Mouse (Mus musculus) heart, embryonic 14.5 days (tissue): ENCODE data around the gene Skida1. TPM values are rescaled to one million over a fixed set of nuclear protein-coding genes. Genes with fewer than 3 reads are reported as not detected.

ENCODE experiments used
- ATAC-seq: fragments of 200-750 bp; cut with Nextera tagmentation; 2 replicates; pipeline ENCODE4 v1.8.0; 2017; ENCODE audit warnings: low read depth, moderate TSS enrichment; ENCODE audit not compliant: insufficient number of reproducible peaks, insufficient read depth, low FRiP score
- H3K27ac ChIP-seq, 2 experiments: fragments of 200-500 bp in 1 of 2; fragments of 300-500 bp in 1 of 2; sonication (generic) in 1 of 2; replicated peaks in 1 of 2; 2 replicates each; pipeline ENCODE4 v1.5.1; 2012 to 2014; ENCODE audit warnings: low read depth in 2 of 2, low read length in 2 of 2, control low read depth in 1 of 2, mild to moderate bottlenecking in 1 of 2, mixed read lengths in 1 of 2; ENCODE audit not compliant: control insufficient read depth in 1 of 2, insufficient read depth in 1 of 2
- H3K27me3 ChIP-seq: fragments of 300-500 bp; sonication (generic); 2 replicates; pipeline ENCODE4 v1.6.1; 2014; ENCODE audit warnings: mild to moderate bottlenecking, low read length, control low read depth; ENCODE audit not compliant: control insufficient read depth, insufficient read depth
- H3K36me3 ChIP-seq: fragments of 300-500 bp; sonication (generic); 2 replicates; pipeline ENCODE4 v1.6.1; 2014; ENCODE audit warnings: mild to moderate bottlenecking, control low read depth, low read length, mixed read lengths; ENCODE audit not compliant: control insufficient read depth, insufficient read depth
- H3K4me1 ChIP-seq, 2 experiments: fragments of 200-500 bp in 1 of 2; fragments of 300-500 bp in 1 of 2; sonication (generic) in 1 of 2; 2 replicates each; pipeline ENCODE4 v1.6.1; 2012 to 2014; ENCODE audit warnings: low read length in 2 of 2, control low read depth in 1 of 2, mixed read lengths in 1 of 2; ENCODE audit not compliant: control insufficient read depth in 2 of 2, insufficient read depth in 2 of 2
- H3K4me2 ChIP-seq: fragments of 300-500 bp; sonication (generic); 2 replicates; pipeline ENCODE4 v1.6.1; 2014; ENCODE audit warnings: mild to moderate bottlenecking, low read length
- H3K4me3 ChIP-seq, 2 experiments: fragments of 200-500 bp in 1 of 2; fragments of 300-500 bp in 1 of 2; sonication (generic) in 1 of 2; 2 replicates each; pipeline ENCODE4 v1.5.1; 2012 to 2014; ENCODE audit warnings: low read length in 2 of 2, mild to moderate bottlenecking in 2 of 2, control low read depth in 1 of 2, low read depth in 1 of 2, moderate library complexity in 1 of 2; ENCODE audit not compliant: control insufficient read depth in 1 of 2, insufficient read depth in 1 of 2
- H3K9ac ChIP-seq: fragments of 300-500 bp; sonication (generic); 2 replicates; pipeline ENCODE4 v1.6.1; 2014; ENCODE audit warnings: mild to moderate bottlenecking, low read length
- H3K9me3 ChIP-seq: fragments of 300-500 bp; sonication (generic); 2 replicates; pipeline ENCODE4 v1.6.1; 2016; ENCODE audit warnings: low read length, control low read depth; ENCODE audit not compliant: control insufficient read depth
- WGBS: fragments of 180-500 bp; shearing (Covaris S2); extraction: QIAGEN DNeasy Blood & Tissue Kit; methylation state at CpG from one replicate; pipeline ENCODE4 v1.1.7; 2014; 5-methylcytosine and 5-hydroxymethylcytosine counted together
- polyA plus RNA-seq: library from polyadenylated mRNA; unstranded; fragments of >200 nt; fragmentation: Nextera tagmentation; extraction: Ambion mirVana; gene quantifications from 2 replicates; pipeline ENCODE4 v1.2.1, GENCODE M21; 2014

Skida1 gene
- polyA plus RNA-seq, 1 experiment from 2014 or later, result 6.4 TPM

DNA sequence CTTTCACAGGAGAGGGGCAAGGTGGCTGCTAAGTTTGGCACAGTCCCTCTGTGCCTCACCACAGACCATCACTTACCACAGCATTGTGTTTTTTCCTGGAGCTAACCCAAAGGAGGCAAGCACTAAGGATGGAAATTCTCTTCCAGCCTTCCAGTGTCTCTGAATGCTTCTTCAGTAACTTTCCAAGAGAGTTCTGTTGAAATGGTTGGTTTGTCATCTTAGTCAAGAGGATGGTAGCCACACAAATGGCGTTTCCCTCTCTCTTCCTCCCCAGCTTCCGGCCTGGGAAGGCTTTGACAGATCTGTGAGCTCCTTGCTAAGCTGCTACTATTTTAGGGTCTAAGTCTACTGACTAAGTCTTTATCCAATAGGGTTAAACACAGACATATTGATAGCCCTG lies 11.4 kb downstream of the Skida1 start, which contains the start of gene A930004D18Rik:
A930004D18Rik (minus strand) TSS at position 247 of the 400 bp plus-strand sequence.
- peaks cover 32 to 49% of the 10 kb centered on the region in 2 experiments for H3K4me1 ChIP-seq
- no peak for ATAC-seq

DNA sequence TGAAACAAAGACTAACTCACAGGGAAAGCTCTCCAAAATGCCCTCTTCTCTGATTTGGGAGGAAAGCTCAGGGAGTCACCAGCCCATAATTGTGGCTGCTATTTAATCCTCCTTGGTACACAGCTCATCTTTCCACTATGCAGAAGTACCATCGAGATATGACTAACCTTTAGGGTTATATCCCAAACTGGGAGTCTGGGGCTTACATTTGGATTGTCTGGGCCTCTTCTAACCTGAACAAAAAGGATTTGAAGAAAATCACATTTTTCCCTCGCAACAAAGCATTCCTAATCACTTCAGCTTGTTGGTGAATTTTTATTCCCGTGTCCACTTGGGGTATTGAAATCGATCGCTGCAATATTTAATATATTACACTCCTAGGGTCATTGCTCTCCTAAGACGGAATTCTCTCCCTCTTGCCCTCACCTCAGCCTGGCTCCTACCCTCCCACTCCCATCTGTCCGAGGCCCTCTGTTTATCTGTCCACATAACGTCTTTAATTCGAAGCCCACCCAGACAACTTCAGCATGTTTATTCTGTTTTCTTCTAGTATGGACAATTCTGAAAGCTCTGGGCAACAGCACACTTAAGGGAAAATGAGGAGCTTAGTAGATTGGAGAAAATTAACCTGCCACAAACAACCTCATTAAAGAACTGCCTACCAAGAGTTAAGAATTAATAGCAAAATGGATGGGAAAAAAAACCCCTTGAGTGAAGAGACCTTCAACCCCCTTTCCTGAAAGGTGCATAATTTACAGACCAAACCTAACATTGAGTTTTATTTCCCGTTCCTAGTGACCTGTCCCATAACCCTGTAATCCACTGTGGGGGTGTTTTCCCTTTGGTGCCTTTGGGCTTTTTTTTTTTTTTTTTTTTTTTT lies 14.2 kb downstream of the Skida1 start:
- ATAC-seq, result no peak
- 91% methylated on average over 10 of the region's 10 CpGs for WGBS
- peaks cover 17 to 30% of the 10 kb centered on the region in 2 experiments for H3K4me1 ChIP-seq

More for the DNA sequence above, 11.4 kb downstream of the Skida1 start, which contains the start of gene A930004D18Rik:
- H3K9ac ChIP-seq, result no peak within 1 kb of the TSS
- H3K36me3 ChIP-seq, result no peaks in the 10 kb centered on the region
- no peak within 1 kb of the TSS for H3K4me2 ChIP-seq
- H3K27me3 ChIP-seq, result no peaks in the 10 kb centered on the region
- H3K9me3 ChIP-seq, result no peaks in the 10 kb centered on the region
- WGBS, result 42% methylated on average over 2 of the region's 2 CpGs
- H3K27ac ChIP-seq, result no peak within 1 kb of the TSS
- H3K4me3 ChIP-seq, result no peak within 1 kb of the TSS

GRCm38 (mm10) chr2:18033166-18034108 lies 15.4 kb downstream of the Skida1 start:
- peak overlapping the region; percentile 81 for H3K4me2 ChIP-seq

More for the DNA sequence above, 14.2 kb downstream of the Skida1 start:
- Histone ChIP-seq H3K4me2 (no peak overlapping the region), H3K27ac (no peak overlapping the region), H3K4me3 (no peak overlapping the region), H3K36me3 (no peaks in the 10 kb centered on the region), H3K9me3 (no peaks in the 10 kb centered on the region), H3K9ac (no peak overlapping the region), H3K27me3 (no peaks in the 10 kb centered on the region)

GRCm38 (mm10) chr2:18032538-18032895 lies 16.3 kb downstream of the Skida1 start:
- H3K36me3 ChIP-seq, result no peaks in the 10 kb centered on the region
- WGBS, result 69% methylated on average over 5 of the region's 5 CpGs
- peak overlapping the region; percentile 80 for H3K9ac ChIP-seq
- no peak for ATAC-seq
- H3K9me3 ChIP-seq, result no peaks in the 10 kb centered on the region
- no peaks in the 10 kb centered on the region for H3K27me3 ChIP-seq
- peak overlapping the region in 1 of 2 experiments; percentile 47; a peak in 1 of 4 replicates for H3K4me3 ChIP-seq
- H3K4me2 ChIP-seq, result peak overlapping the region; percentile 81
- H3K4me1 ChIP-seq, result peaks cover 9 to 16% of the 10 kb centered on the region in 2 experiments
- no peak overlapping the region for H3K27ac ChIP-seq

More at GRCm38 (mm10) chr2:18033166-18034108, 15.4 kb downstream of the Skida1 start:
- Histone ChIP-seq H3K4me1 (peaks cover 9 to 20% of the 10 kb centered on the region in 2 experiments), H3K4me3 (no peak overlapping the region), H3K27ac (no peak overlapping the region), H3K36me3 (no peaks in the 10 kb centered on the region), H3K27me3 (no peaks in the 10 kb centered on the region), H3K9me3 (no peaks in the 10 kb centered on the region), H3K9ac (peak overlapping the region; percentile 40; the same call in 1 of the 2 replicates)
- no peak for ATAC-seq
- WGBS, result 52% methylated on average over 10 of the region's 10 CpGs

- Histone ChIP-seq H3K36me3 (no peaks in the 10 kb centered on the region), H3K27me3 (no peaks in the 10 kb centered on the region), H3K4me3 (peak overlapping the region; percentile 46 to 47), H3K9me3 (no peaks in the 10 kb centered on the region), H3K9ac (peak overlapping the region; percentile 80), H3K4me1 (peaks cover 6 to 14% of the 10 kb centered on the region in 2 experiments), H3K27ac (peak overlapping the region in 1 of 2 experiments; percentile 2; a peak in 1 of 4 replicates), H3K4me2 (peak overlapping the region; percentile 81)
- 2% methylated on average over 27 of the region's 34 CpGs for WGBS
- ATAC-seq, result no peak
Observed at GRCm38 (mm10) chr2:18031831-18032537, 16.9 kb downstream of the Skida1 start.

- H3K4me1 ChIP-seq, result peaks cover 8 to 14% of the 10 kb centered on the region in 2 experiments
- no peaks in the 10 kb centered on the region for H3K27me3 ChIP-seq
- H3K36me3 ChIP-seq, result no peaks in the 10 kb centered on the region
- H3K4me2 ChIP-seq, result peak overlapping the region; percentile 81
- ATAC-seq, result no peak
- peak overlapping the region; percentile 46 to 47 for H3K4me3 ChIP-seq
- WGBS, result 4% methylated on average over 26 of the region's 26 CpGs
- no peaks in the 10 kb centered on the region for H3K9me3 ChIP-seq
- peak overlapping the region in 1 of 2 experiments; percentile 2; a peak in 1 of 4 replicates for H3K27ac ChIP-seq
- H3K9ac ChIP-seq, result peak overlapping the region; percentile 80
Observed at GRCm38 (mm10) chr2:18031271-18031821, 17.5 kb downstream of the Skida1 start.
